Mouse (Mus musculus) stomach, embryonic 14.5 days (tissue): ENCODE data around the gene Srpx2. TPM values are rescaled to one million over a fixed set of nuclear protein-coding genes. Genes with fewer than 3 reads are reported as not detected.

Source experiments
- ATAC-seq: fragments of 200-750 bp; cut with Nextera tagmentation; 2 replicates; pipeline ENCODE4 v1.8.0; 2017; ENCODE audit warnings: low read depth, moderate TSS enrichment; ENCODE audit not compliant: insufficient number of reproducible peaks, insufficient read depth, low FRiP score
- H3K27ac ChIP-seq: fragments of 300-500 bp; sonication (generic); 2 replicates; pipeline ENCODE4 v1.5.1; 2014; ENCODE audit warnings: mild to moderate bottlenecking, low read length, moderate library complexity, mixed read lengths
- H3K27me3 ChIP-seq: fragments of 300-500 bp; sonication (generic); 2 replicates; pipeline ENCODE4 v1.6.1; 2014; ENCODE audit warnings: low read length, control low read depth, mixed read lengths; ENCODE audit not compliant: control insufficient read depth, insufficient read depth
- H3K36me3 ChIP-seq: fragments of 300-500 bp; sonication (generic); 2 replicates; pipeline ENCODE4 v1.6.1; 2014; ENCODE audit warnings: mild to moderate bottlenecking, control low read depth, low read length, moderate library complexity, mixed read lengths; ENCODE audit not compliant: control insufficient read depth, insufficient read depth
- H3K4me1 ChIP-seq: fragments of 300-500 bp; sonication (generic); 2 replicates; pipeline ENCODE4 v1.6.1; 2014; ENCODE audit warnings: low read length, control low read depth, mixed read lengths; ENCODE audit not compliant: control insufficient read depth, insufficient read depth
- H3K4me2 ChIP-seq: fragments of 300-500 bp; sonication (generic); replicated peaks from 2 replicates; pipeline ENCODE4 v1.6.1; 2014; ENCODE audit warnings: low read depth, low read length, control low read depth
- H3K4me3 ChIP-seq: fragments of 300-500 bp; sonication (generic); 2 replicates; pipeline ENCODE4 v1.5.1; 2014; ENCODE audit warnings: low read depth, low read length, control low read depth
- H3K9ac ChIP-seq: fragments of 300-500 bp; sonication (generic); replicated peaks from 2 replicates; pipeline ENCODE4 v1.6.1; 2014; ENCODE audit warnings: low read depth, mild to moderate bottlenecking, control low read depth, low read length, moderate library complexity, mixed read lengths
- H3K9me3 ChIP-seq: fragments of 300-500 bp; sonication (generic); 2 replicates; pipeline ENCODE4 v1.6.1; 2016; ENCODE audit warnings: low read depth, low read length, control low read depth; ENCODE audit not compliant: control insufficient read depth
- WGBS: fragments of 180-500 bp; shearing (Covaris S2); extraction: QIAGEN DNeasy Blood & Tissue Kit; methylation state at CpG from one replicate; pipeline ENCODE4 v1.1.7; 2014; 5-methylcytosine and 5-hydroxymethylcytosine counted together
- polyA plus RNA-seq: library from polyadenylated mRNA; unstranded; fragments of >200 nt; fragmentation: Nextera tagmentation; extraction: Ambion mirVana; gene quantifications from 2 replicates; pipeline ENCODE4 v1.2.1, GENCODE M21; 2014

Gene Srpx2
- 6.8 and 7.0 TPM in 2 replicates for polyA plus RNA-seq

GRCm38 (mm10) chrX:133908261-133908660, at the start of gene Srpx2:
TSS of gene Srpx2 (plus strand) at chrX:133908426.
- WGBS: 32% methylated on average over 3 of the region's 3 CpGs
- no peaks in the 10 kb centered on the region for H3K4me1 ChIP-seq

GRCm38 (mm10) chrX:133869743-133870142, 38.5 kb upstream of the Srpx2 start:
- no peaks in the 10 kb centered on the region for H3K27me3 ChIP-seq
- H3K4me1 ChIP-seq: no peaks in the 10 kb centered on the region
- no peaks in the 10 kb centered on the region for H3K36me3 ChIP-seq
- WGBS: 88% methylated on average over 6 of the region's 6 CpGs
- no peak overlapping the region for H3K9ac ChIP-seq
- no peak overlapping the region for H3K4me3 ChIP-seq
- H3K4me2 ChIP-seq: no peak overlapping the region
- no peaks in the 10 kb centered on the region for H3K9me3 ChIP-seq
- no peak for ATAC-seq
- H3K27ac ChIP-seq: no peak overlapping the region

More at GRCm38 (mm10) chrX:133908261-133908660, at the start of gene Srpx2:
- no peaks in the 10 kb centered on the region for H3K27me3 ChIP-seq
- 0 out of 2 replicates have a peak within 1 kb of the TSS, but pooled peaks have one; percentile 16 for H3K4me2 ChIP-seq
- H3K27ac ChIP-seq: peak within 1 kb of the TSS; percentile 27; the same call in 1 of the 2 replicates
- H3K36me3 ChIP-seq: no peaks in the 10 kb centered on the region
- ATAC-seq: peak; percentile 33; the same call in 1 of the 2 replicates
- no peaks in the 10 kb centered on the region for H3K9me3 ChIP-seq
- H3K9ac ChIP-seq: no peak within 1 kb of the TSS
- H3K4me3 ChIP-seq: no peak within 1 kb of the TSS

GRCm38 (mm10) chrX:133887308-133887707, 20.9 kb upstream of the Srpx2 start:
- ATAC-seq: no peak
- Histone ChIP-seq H3K4me3 (no peak overlapping the region), H3K9me3 (no peaks in the 10 kb centered on the region), H3K4me1 (no peaks in the 10 kb centered on the region), H3K36me3 (no peaks in the 10 kb centered on the region; the same call in 1 of the 2 replicates), H3K27ac (no peak overlapping the region), H3K4me2 (no peak overlapping the region), H3K9ac (no peak overlapping the region), H3K27me3 (no peaks in the 10 kb centered on the region)
- WGBS: 91% methylated on average over 3 of the region's 3 CpGs

GRCm38 (mm10) chrX:133888111-133888510, 20.1 kb upstream of the Srpx2 start:
- ATAC-seq: no peak
- 89% methylated on average over 5 of the region's 5 CpGs for WGBS
- H3K4me1 ChIP-seq: no peaks in the 10 kb centered on the region
- no peak overlapping the region for H3K9ac ChIP-seq
- H3K27me3 ChIP-seq: no peaks in the 10 kb centered on the region
- H3K36me3 ChIP-seq: no peaks in the 10 kb centered on the region; the same call in none of the 2 replicates
- no peak overlapping the region for H3K4me3 ChIP-seq
- H3K27ac ChIP-seq: no peak overlapping the region
- H3K4me2 ChIP-seq: no peak overlapping the region
- H3K9me3 ChIP-seq: no peaks in the 10 kb centered on the region

GRCm38 (mm10) chrX:133898014-133898542, 10.1 kb upstream of the Srpx2 start, which contains the start of gene Tspan6:
TSS of gene Tspan6 (minus strand) at chrX:133898429.
- WGBS: 20% methylated on average over 33 of the region's 33 CpGs
- peak; percentile 88; the same call in 1 of the 2 replicates for ATAC-seq
- Histone ChIP-seq H3K9me3 (no peaks in the 10 kb centered on the region), H3K4me3 (peak within 1 kb of the TSS; percentile 51), H3K9ac (peak within 1 kb of the TSS; percentile 48), H3K4me2 (peak within 1 kb of the TSS; percentile 37), H3K27me3 (no peaks in the 10 kb centered on the region), H3K27ac (peak within 1 kb of the TSS; percentile 39; the same call in 1 of the 2 replicates), H3K4me1 (no peaks in the 10 kb centered on the region), H3K36me3 (no peaks in the 10 kb centered on the region)

GRCm38 (mm10) chrX:133911397-133912103, 3.3 kb downstream of the Srpx2 start:
- no peak overlapping the region for H3K4me3 ChIP-seq
- 42% methylated on average over 10 of the region's 10 CpGs for WGBS
- no peak overlapping the region for H3K4me2 ChIP-seq
- no peak overlapping the region for H3K9ac ChIP-seq
- no peaks in the 10 kb centered on the region for H3K36me3 ChIP-seq
- no peaks in the 10 kb centered on the region for H3K9me3 ChIP-seq
- H3K27me3 ChIP-seq: no peaks in the 10 kb centered on the region
- no peaks in the 10 kb centered on the region; the same call in 1 of the 2 replicates for H3K4me1 ChIP-seq
- peak; percentile 37; the same call in 1 of the 2 replicates for ATAC-seq
- no peak overlapping the region for H3K27ac ChIP-seq

- H3K9ac ChIP-seq: no peak overlapping the region
- H3K4me1 ChIP-seq: no peaks in the 10 kb centered on the region; the same call in 1 of the 2 replicates
- 86% methylated on average over 3 of the region's 3 CpGs for WGBS
- no peak overlapping the region for H3K4me2 ChIP-seq
- H3K27me3 ChIP-seq: no peaks in the 10 kb centered on the region
- H3K36me3 ChIP-seq: no peaks in the 10 kb centered on the region
- no peaks in the 10 kb centered on the region for H3K9me3 ChIP-seq
- ATAC-seq: no peak
- H3K4me3 ChIP-seq: no peak overlapping the region
- no peak overlapping the region for H3K27ac ChIP-seq
Measured at GRCm38 (mm10) chrX:133913006-133913405, 4.8 kb downstream of the Srpx2 start.

- no peak overlapping the region for H3K9ac ChIP-seq
- H3K4me3 ChIP-seq: no peak overlapping the region
- peak overlapping the region; percentile 16; the same call in 1 of the 2 replicates for H3K27ac ChIP-seq
- H3K4me1 ChIP-seq: no peaks in the 10 kb centered on the region; the same call in 1 of the 2 replicates
- H3K27me3 ChIP-seq: no peaks in the 10 kb centered on the region
- WGBS: 36% methylated on average over 7 of the region's 7 CpGs
- H3K4me2 ChIP-seq: no peak overlapping the region
- peak; percentile 46; the same call in 1 of the 2 replicates for ATAC-seq
- no peaks in the 10 kb centered on the region for H3K9me3 ChIP-seq
- H3K36me3 ChIP-seq: no peaks in the 10 kb centered on the region
Measured at GRCm38 (mm10) chrX:133914219-133914618, 6.0 kb downstream of the Srpx2 start.
